Mouse (Mus musculus) MEL (cell line): ENCODE results near the gene D10Wsu102e. TPM values are rescaled to one million over a fixed set of nuclear protein-coding genes. Genes with fewer than 3 reads are reported as not detected.

Experiments
- DNase-seq: peaks from one replicate; pipeline ENCODE4 v3.0.0; 2011; ENCODE audit warnings: low read depth, low spot score
- H3K27ac ChIP-seq: 2 replicates; pipeline ENCODE4 v1.5.1; 2012; ENCODE audit warnings: low read depth, mild to moderate bottlenecking, control low read depth, low read length, moderate library complexity; ENCODE audit not compliant: control insufficient read depth
- H3K27me3 ChIP-seq, 2 experiments: fragments of 150-350 bp in 1 of 2; sonication (generic) in 1 of 2; 2 replicates each; pipeline ENCODE4 v1.6.1; 2012; ENCODE audit warnings: low read length in 2 of 2, mild to moderate bottlenecking in 2 of 2, improper control_type of control experiment in 1 of 2, moderate library complexity in 1 of 2; ENCODE audit not compliant: insufficient read depth in 2 of 2, control insufficient read depth in 1 of 2
- H3K36me3 ChIP-seq, 2 experiments: 2 replicates each; pipeline ENCODE4 v1.6.1; 2012 to 2014; ENCODE audit warnings: low read length in 2 of 2, improper control_type of control experiment in 1 of 2, inconsistent platforms in 1 of 2, mild to moderate bottlenecking in 1 of 2; ENCODE audit not compliant: insufficient read depth in 2 of 2, control insufficient read depth in 1 of 2
- H3K4me1 ChIP-seq, 2 experiments: fragments of 150-350 bp in 1 of 2; sonication (generic) in 1 of 2; 2 replicates each; pipeline ENCODE4 v1.6.1; 2012; ENCODE audit warnings: low read length in 2 of 2, improper control_type of control experiment in 1 of 2, mild to moderate bottlenecking in 1 of 2; ENCODE audit not compliant: insufficient read depth in 2 of 2, control insufficient read depth in 1 of 2
- H3K4me3 ChIP-seq, 2 experiments: fragments of 150-350 bp in 1 of 2; sonication (generic) in 1 of 2; 2 replicates each; pipeline ENCODE4 v1.5.1; 2012; ENCODE audit warnings: low read depth in 2 of 2, low read length in 2 of 2, mild to moderate bottlenecking in 2 of 2, moderate library complexity in 2 of 2, control low read depth in 1 of 2, improper control_type of control experiment in 1 of 2; ENCODE audit not compliant: control insufficient read depth in 1 of 2, insufficient read depth in 1 of 2
- H3K79me2 ChIP-seq: 2 replicates; pipeline ENCODE4 v1.6.1; 2012; ENCODE audit warnings: mild to moderate bottlenecking, low read length, moderate library complexity; ENCODE audit not compliant: control insufficient read depth, poor library complexity, insufficient read depth
- H3K9ac ChIP-seq: 2 replicates; pipeline ENCODE4 v1.6.1; 2012; ENCODE audit warnings: low read depth, mild to moderate bottlenecking, control low read depth, low read length, moderate library complexity; ENCODE audit not compliant: control insufficient read depth, poor library complexity, severe bottlenecking
- H3K9me3 ChIP-seq: fragments of 150-350 bp; sonication (generic); replicated peaks from 2 replicates; pipeline ENCODE4 v1.6.1; 2012; ENCODE audit warnings: mild to moderate bottlenecking, low read length, improper control_type of control experiment, moderate library complexity; ENCODE audit not compliant: insufficient read depth
- CHD1 ChIP-seq: IDR thresholded peaks from 2 replicates; pipeline ENCODE4 v1.6.1; 2012; ENCODE audit warnings: low read depth, mild to moderate bottlenecking, inconsistent platforms, low read length, improper control_type of control experiment
- CHD2 ChIP-seq: IDR thresholded peaks from 2 replicates; pipeline ENCODE4 v1.6.1; 2011; ENCODE audit warnings: low read length, improper control_type of control experiment
- CTCF ChIP-seq, 3 experiments: IDR thresholded peaks in 2 of 3; conservative IDR thresholded peaks in 1 of 3; 2 replicates each; pipeline ENCODE4 v1.5.1; 2011 to 2012; ENCODE audit warnings: low read length in 3 of 3, low read depth in 2 of 3, mild to moderate bottlenecking in 2 of 3, improper control_type of control experiment in 1 of 3, inconsistent platforms in 1 of 3, mixed read lengths in 1 of 3, moderate library complexity in 1 of 3; ENCODE audit not compliant: control insufficient read depth in 1 of 3, insufficient read depth in 1 of 3, poor library complexity in 1 of 3, severe bottlenecking in 1 of 3
- ELF1 ChIP-seq: IDR thresholded peaks from 2 replicates; pipeline ENCODE4 v1.6.1; 2014; ENCODE audit warnings: low read depth, mild to moderate bottlenecking, inconsistent platforms, low read length, improper control_type of control experiment, moderate library complexity
- ETS1 ChIP-seq: IDR thresholded peaks from 2 replicates; pipeline ENCODE4 v1.6.1; 2012; ENCODE audit warnings: low read depth, mild to moderate bottlenecking, inconsistent platforms, low read length, improper control_type of control experiment, moderate library complexity
- GABPA ChIP-seq: IDR thresholded peaks from 2 replicates; pipeline ENCODE4 v1.6.1; 2012; ENCODE audit warnings: low read depth, mild to moderate bottlenecking, inconsistent platforms, low read length, improper control_type of control experiment, moderate library complexity
- HCFC1 ChIP-seq: IDR thresholded peaks from 2 replicates; pipeline ENCODE4 v1.6.1; 2012; ENCODE audit warnings: low read depth, mild to moderate bottlenecking, inconsistent platforms, low read length, improper control_type of control experiment, moderate library complexity
- KAT2A ChIP-seq: conservative IDR thresholded peaks from 2 replicates; pipeline ENCODE4 v1.6.1; 2012; ENCODE audit warnings: low read depth, low read length, improper control_type of control experiment, inconsistent platforms
- MAX ChIP-seq: IDR thresholded peaks from 2 replicates; pipeline ENCODE4 v1.6.1; 2011; ENCODE audit warnings: low read length, improper control_type of control experiment
- MEF2A ChIP-seq: IDR thresholded peaks from 2 replicates; pipeline ENCODE4 v1.6.1; 2014; ENCODE audit warnings: low read depth, mild to moderate bottlenecking, inconsistent platforms, low read length, improper control_type of control experiment; ENCODE audit not compliant: poor library complexity, insufficient replicate concordance, severe bottlenecking; ENCODE audit errors: extremely low read depth
- MYB ChIP-seq: IDR thresholded peaks from 2 replicates; pipeline ENCODE4 v1.6.1; 2011; ENCODE audit warnings: mild to moderate bottlenecking, low read depth, low read length, improper control_type of control experiment
- MYC ChIP-seq: IDR thresholded peaks from 2 replicates; pipeline ENCODE4 v1.6.1; 2011; ENCODE audit warnings: low read depth, mild to moderate bottlenecking, low read length, improper control_type of control experiment, moderate library complexity
- NRF1 ChIP-seq: IDR thresholded peaks from 2 replicates; pipeline ENCODE4 v1.6.1; 2014; ENCODE audit warnings: low read depth, mild to moderate bottlenecking, inconsistent platforms, low read length, improper control_type of control experiment, moderate library complexity; ENCODE audit not compliant: poor library complexity, insufficient read depth, severe bottlenecking
- POLR2A ChIP-seq, 2 experiments: IDR thresholded peaks; 2 replicates each; pipeline ENCODE4 v1.6.1; 2011 to 2012; ENCODE audit warnings: low read length in 2 of 2, mild to moderate bottlenecking in 2 of 2, control low read depth in 1 of 2, improper control_type of control experiment in 1 of 2, low read depth in 1 of 2, moderate library complexity in 1 of 2; ENCODE audit not compliant: control insufficient read depth in 1 of 2, insufficient read depth in 1 of 2, poor library complexity in 1 of 2
- POLR2AphosphoS2 ChIP-seq: IDR thresholded peaks from 2 replicates; pipeline ENCODE4 v1.6.1; 2011; ENCODE audit warnings: low read length, improper control_type of control experiment
- POLR2AphosphoS5 ChIP-seq: IDR thresholded peaks from 2 replicates; pipeline ENCODE4 v1.6.1; 2012; ENCODE audit warnings: low read depth, borderline replicate concordance, mild to moderate bottlenecking, inconsistent platforms, low read length, moderate library complexity, mixed read lengths
- RAD21 ChIP-seq: IDR thresholded peaks from 2 replicates; pipeline ENCODE4 v1.6.1; 2011; ENCODE audit warnings: mild to moderate bottlenecking, low read depth, low read length, improper control_type of control experiment
- SIN3A ChIP-seq: IDR thresholded peaks from 2 replicates; pipeline ENCODE4 v1.6.1; 2012; ENCODE audit warnings: low read length, improper control_type of control experiment, inconsistent platforms
- SMC3 ChIP-seq: IDR thresholded peaks from 2 replicates; pipeline ENCODE4 v1.6.1; 2011; ENCODE audit warnings: low read depth, low read length, improper control_type of control experiment
- TBP ChIP-seq: IDR thresholded peaks from 2 replicates; pipeline ENCODE4 v1.8.0; 2011; ENCODE audit warnings: low read depth, low read length, improper control_type of control experiment
- TCF12 ChIP-seq: IDR thresholded peaks from 2 replicates; pipeline ENCODE4 v1.6.1; 2014; ENCODE audit warnings: low read depth, mild to moderate bottlenecking, inconsistent platforms, low read length, improper control_type of control experiment, moderate library complexity
- USF1 ChIP-seq: IDR thresholded peaks from 2 replicates; pipeline ENCODE4 v1.6.1; 2014; ENCODE audit warnings: low read depth, mild to moderate bottlenecking, inconsistent platforms, low read length, improper control_type of control experiment, moderate library complexity
- USF2 ChIP-seq, 2 experiments: IDR thresholded peaks; 2 replicates each; pipeline ENCODE4 v1.6.1; 2011 to 2012; ENCODE audit warnings: improper control_type of control experiment in 2 of 2, low read length in 2 of 2, borderline replicate concordance in 1 of 2, inconsistent platforms in 1 of 2, low read depth in 1 of 2, mild to moderate bottlenecking in 1 of 2; ENCODE audit not compliant: insufficient read depth in 1 of 2
- ZKSCAN1 ChIP-seq: IDR thresholded peaks from 2 replicates; pipeline ENCODE4 v1.6.1; 2012; ENCODE audit warnings: low read depth, mild to moderate bottlenecking, inconsistent platforms, low read length, improper control_type of control experiment, moderate library complexity
- polyA plus RNA-seq, 2 experiments: library from polyadenylated mRNA; stranded (reverse) in 1 of 2; unstranded in 1 of 2; fragments of >175 nt in 1 of 2; fragments of >200 nt in 1 of 2; gene quantifications; 2 replicates each; pipeline versions ENCODE4 v1.2.1 to v1.2.4; 2012; ENCODE audit warnings: low replicate concordance in 2 of 2, low read depth in 1 of 2; ENCODE audit not compliant: insufficient read length in 2 of 2, insufficient read depth in 1 of 2, missing spikeins in 1 of 2
- total RNA-seq: library from RNA; depleted of rRNA; stranded (reverse); fragments of 300-350 nt; gene quantifications from 2 replicates; pipeline ENCODE4 v1.2.3, GENCODE M21; 2012

Gene D10Wsu102e
- total and polyA plus RNA-seq, 3 experiments = 1.9 to 2.7 (median 2.2) TPM

DNA sequence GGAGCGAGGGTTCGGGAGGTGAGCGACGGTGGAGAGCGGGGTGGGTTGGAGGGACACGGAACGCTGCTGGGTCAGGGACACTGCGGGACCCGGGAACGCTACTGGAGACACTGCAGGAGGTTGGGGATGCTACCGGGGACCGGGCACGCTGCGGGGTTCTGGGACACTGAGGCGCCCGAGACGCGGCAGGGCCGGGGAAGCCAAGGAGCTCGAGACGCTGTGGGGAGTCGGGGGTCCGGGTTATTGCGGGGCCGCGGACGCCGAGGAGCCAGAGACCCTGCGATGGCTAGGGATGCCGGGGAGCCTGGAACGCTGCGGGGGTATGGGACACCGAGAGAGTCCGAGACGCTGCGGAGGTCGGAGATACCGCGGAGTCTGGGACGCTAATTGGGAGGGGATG, 335 bp downstream of the D10Wsu102e start:
- Histone ChIP-seq H3K4me3 (peak overlapping the region; percentile 89 to 98), H3K27me3 (no peaks in the 10 kb centered on the region), H3K36me3 (peaks cover 8 to 20% of the 10 kb centered on the region in 2 experiments), H3K4me1 (peaks cover 15 to 25% of the 10 kb centered on the region in 2 experiments), H3K9me3 (no peaks in the 10 kb centered on the region), H3K79me2 (peaks cover 31% of the 10 kb centered on the region), H3K27ac (peak overlapping the region; percentile 51), H3K9ac (peak overlapping the region; percentile 91)
- no peak for DNase-seq
- TF ChIP-seq KAT2A (no peak), MYC (no peak), USF1 (no peak), TCF12 (no peak), POLR2A (IDR thresholded peaks at IDR 0.05; ENCODE audit: control insufficient read depth in 1 of 2, insufficient read depth in 1 of 2, low read depth in 1 of 2, low read length in 2 of 2, poor library complexity in 1 of 2) (no peak; a peak in 1 of 4 replicates), TBP (no peak), SIN3A (no peak), CHD2 (no peak)

DNA sequence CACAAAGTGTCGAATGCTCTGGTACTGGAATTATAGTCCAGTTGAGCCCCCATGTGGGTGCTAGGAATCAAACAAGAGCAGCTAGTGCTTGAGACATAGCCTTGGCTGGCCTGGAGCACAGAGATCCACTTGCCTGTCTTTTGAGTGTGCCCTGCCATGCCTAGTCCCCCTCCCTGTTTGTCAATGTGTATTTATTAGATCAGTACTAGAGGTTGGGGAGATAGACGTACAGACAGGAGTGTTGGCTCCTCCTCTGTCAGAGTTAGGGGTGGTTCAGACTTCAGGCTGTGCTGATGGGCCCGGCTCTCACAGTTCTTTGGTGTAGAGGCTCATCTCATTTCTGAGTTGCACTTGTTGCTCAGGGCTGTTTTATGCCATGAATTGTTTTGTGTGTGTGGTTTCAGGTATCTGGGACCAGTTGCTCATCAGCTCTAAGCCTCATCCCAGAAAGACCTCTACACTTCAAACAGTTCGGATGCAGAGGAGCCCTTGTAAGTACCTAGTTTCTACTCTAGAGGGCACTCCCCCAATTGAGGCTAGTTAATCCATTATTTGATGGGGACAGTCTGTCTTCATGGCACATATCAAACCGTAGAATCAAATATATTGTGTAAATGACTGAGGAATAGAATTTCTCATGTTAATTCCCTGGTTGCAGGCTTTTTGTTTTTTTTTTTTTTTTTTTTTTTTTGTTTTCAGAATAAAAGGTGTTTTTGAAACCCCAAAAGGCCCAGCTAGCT, 1.8 kb downstream of the D10Wsu102e start:
- Histone ChIP-seq H3K9ac (peak overlapping the region; percentile 91), H3K4me3 (peak overlapping the region; percentile 89 to 98), H3K27ac (no peak overlapping the region), H3K79me2 (peaks cover 31% of the 10 kb centered on the region), H3K9me3 (no peaks in the 10 kb centered on the region), H3K36me3 (peaks cover 15 to 20% of the 10 kb centered on the region in 2 experiments), H3K4me1 (peaks cover 15 to 25% of the 10 kb centered on the region in 2 experiments), H3K27me3 (no peaks in the 10 kb centered on the region)
- peak; percentile 73 for DNase-seq
- TF ChIP-seq SMC3 = peak; percentile 53
- no peak for TF ChIP-seq ELF1
- TF ChIP-seq RAD21 = peak; percentile 44
- peak; percentile 21 to 70 (median 66); a peak in 5 of 6 replicates for TF ChIP-seq CTCF (IDR thresholded peaks at IDR 0.05 in 2 of 3, conservative IDR thresholded peaks at IDR 0.05 in 1 of 3; ENCODE audit: control insufficient read depth in 1 of 3, insufficient read depth in 1 of 3, low read depth in 2 of 3, low read length in 3 of 3, poor library complexity in 1 of 3, severe bottlenecking in 1 of 3)
- TF ChIP-seq POLR2AphosphoS2 = no peak

DNA sequence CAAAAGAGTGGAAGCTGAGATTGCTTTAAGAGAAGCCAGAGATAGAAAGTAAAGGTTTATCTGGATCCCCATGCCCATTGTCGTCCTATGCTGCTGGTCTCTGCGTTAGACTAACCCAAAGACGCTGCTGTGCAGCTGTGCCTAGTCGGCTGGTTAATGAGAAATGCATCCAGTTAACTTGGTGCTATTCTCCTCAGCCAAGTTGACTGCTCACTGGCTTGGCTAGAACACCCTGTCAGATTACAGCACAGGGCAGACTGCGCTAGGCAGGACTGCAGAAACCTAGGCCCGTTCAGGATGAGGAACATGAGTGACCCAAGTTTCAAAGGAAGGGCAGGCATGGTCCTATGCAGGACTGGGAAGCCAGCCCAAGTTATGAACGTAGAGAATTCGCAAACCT, 3.4 kb downstream of the D10Wsu102e start:
- Histone ChIP-seq H3K36me3 (peaks cover 20 to 21% of the 10 kb centered on the region in 2 experiments), H3K4me1 (peaks cover 12 to 24% of the 10 kb centered on the region in 2 experiments)
- TF ChIP-seq MYC = no peak
- no peak for TF ChIP-seq GABPA
- TF ChIP-seq ZKSCAN1 = no peak
- no peak for TF ChIP-seq USF2 (IDR thresholded peaks at IDR 0.05; ENCODE audit: borderline replicate concordance in 1 of 2, insufficient read depth in 1 of 2, low read depth in 1 of 2, low read length in 2 of 2)
- TF ChIP-seq TBP = no peak
- TF ChIP-seq MAX = no peak
- TF ChIP-seq ETS1 = no peak
- TF ChIP-seq CHD1 = no peak
- no peak for TF ChIP-seq MYB
- no peak for TF ChIP-seq HCFC1
- no peak for TF ChIP-seq TCF12
- TF ChIP-seq MEF2A = no peak
- no peak for TF ChIP-seq KAT2A
- TF ChIP-seq ELF1 = no peak
- no peak for TF ChIP-seq NRF1
- TF ChIP-seq POLR2AphosphoS5 = no peak

More for the DNA sequence above, 3.4 kb downstream of the D10Wsu102e start:
- Histone ChIP-seq H3K79me2 (peaks cover 31% of the 10 kb centered on the region), H3K27ac (no peak overlapping the region), H3K4me3 (no peak overlapping the region), H3K9ac (no peak overlapping the region), H3K9me3 (no peaks in the 10 kb centered on the region), H3K27me3 (no peaks in the 10 kb centered on the region)
- no peak for DNase-seq
